Mouse (Mus musculus) bone marrow macrophage, adult 2 months (primary cell): ENCODE measurements at regions not wholly inside any gene's neighbourhood (a gene's known extent, or its start where the extent isn't known, plus 50 kb on each side); places are given as distances from the start of the nearest gene placed in this dataset.

Experiments
- H3K27ac ChIP-seq: 2 replicates; pipeline ENCODE4 v1.5.1; 2012; ENCODE audit warnings: low read depth, low read length; ENCODE audit not compliant: insufficient read depth
- H3K4me1 ChIP-seq: 2 replicates; pipeline ENCODE4 v1.6.1; 2012; ENCODE audit warnings: low read length; ENCODE audit not compliant: control insufficient read depth, insufficient read depth
- H3K4me3 ChIP-seq: 2 replicates; pipeline ENCODE4 v1.5.1; 2012; ENCODE audit warnings: mild to moderate bottlenecking, low read length, moderate library complexity; ENCODE audit not compliant: insufficient read depth
- CTCF ChIP-seq: IDR thresholded peaks from 2 replicates; pipeline ENCODE4 v1.5.1; 2012; ENCODE audit warnings: low read depth, mild to moderate bottlenecking, low read length, moderate library complexity
- POLR2A ChIP-seq: IDR thresholded peaks from 2 replicates; pipeline ENCODE4 v1.6.1; 2012; ENCODE audit warnings: mild to moderate bottlenecking, low read depth, low read length, borderline replicate concordance

GRCm38 (mm10) chr9:31595096-31595495 is 130.8 kb upstream of the Tmem45b start:
- Histone ChIP-seq H3K4me1 (no peaks in the 10 kb centered on the region), H3K27ac (no peak overlapping the region), H3K4me3 (no peak overlapping the region)
- TF ChIP-seq POLR2A, result no peak
- no peak for TF ChIP-seq CTCF

GRCm38 (mm10) chr9:31587671-31588070 is 123.4 kb upstream of the Tmem45b start:
- no peaks in the 10 kb centered on the region for H3K4me1 ChIP-seq
- no peak for TF ChIP-seq POLR2A
- no peak for TF ChIP-seq CTCF
- H3K4me3 ChIP-seq, result no peak overlapping the region
- no peak overlapping the region for H3K27ac ChIP-seq

- no peak overlapping the region for H3K27ac ChIP-seq
- no peak overlapping the region for H3K4me3 ChIP-seq
- H3K4me1 ChIP-seq, result no peaks in the 10 kb centered on the region
- TF ChIP-seq CTCF (no peak), POLR2A (no peak)
These were observed 119.7 kb upstream of the Tmem45b start for GRCm38 (mm10) chr9:31583983-31584382.

- no peaks in the 10 kb centered on the region for H3K4me1 ChIP-seq
- TF ChIP-seq CTCF, result no peak
- TF ChIP-seq POLR2A, result no peak
- no peak overlapping the region for H3K27ac ChIP-seq
- H3K4me3 ChIP-seq, result no peak overlapping the region
These were observed 118.7 kb upstream of the Tmem45b start for GRCm38 (mm10) chr9:31582947-31583346.

GRCm38 (mm10) chr9:31578506-31579173 is 114.4 kb upstream of the Tmem45b start:
- no peak overlapping the region for H3K4me3 ChIP-seq
- no peaks in the 10 kb centered on the region for H3K4me1 ChIP-seq
- no peak for TF ChIP-seq POLR2A
- TF ChIP-seq CTCF, result no peak
- H3K27ac ChIP-seq, result no peak overlapping the region

GRCm38 (mm10) chr9:31577066-31577465 is 112.8 kb upstream of the Tmem45b start:
- Histone ChIP-seq H3K4me1 (no peaks in the 10 kb centered on the region), H3K4me3 (no peak overlapping the region), H3K27ac (no peak overlapping the region)
- TF ChIP-seq POLR2A (no peak), CTCF (no peak)

GRCm38 (mm10) chr9:31567029-31567428 is 102.8 kb upstream of the Tmem45b start:
- Histone ChIP-seq H3K4me3 (no peak overlapping the region), H3K27ac (no peak overlapping the region), H3K4me1 (no peaks in the 10 kb centered on the region)
- TF ChIP-seq CTCF (no peak), POLR2A (no peak)

- H3K27ac ChIP-seq, result no peak overlapping the region
- H3K4me1 ChIP-seq, result no peaks in the 10 kb centered on the region
- no peak for TF ChIP-seq POLR2A
- no peak for TF ChIP-seq CTCF
- no peak overlapping the region for H3K4me3 ChIP-seq
These were observed 102.2 kb upstream of the Tmem45b start for GRCm38 (mm10) chr9:31566257-31567007.

- TF ChIP-seq POLR2A, result no peak
- no peak for TF ChIP-seq CTCF
- no peaks in the 10 kb centered on the region for H3K4me1 ChIP-seq
- no peak overlapping the region for H3K4me3 ChIP-seq
- H3K27ac ChIP-seq, result no peak overlapping the region
These were observed 100.9 kb upstream of the Tmem45b start for GRCm38 (mm10) chr9:31564996-31565773.
